Mouse (Mus musculus) hindbrain, embryonic 11.5 days (tissue): ENCODE measurements around the gene Slc35g3. TPM values are rescaled to one million over a fixed set of nuclear protein-coding genes. Genes with fewer than 3 reads are reported as not detected.

Experiments
- ATAC-seq: fragments of 200-750 bp; cut with Nextera tagmentation; 2 replicates; pipeline ENCODE4 v1.8.0; 2017; ENCODE audit warnings: mild to moderate bottlenecking, moderate TSS enrichment, moderate library complexity; ENCODE audit not compliant: low FRiP score
- DNase-seq: peaks from one replicate; pipeline ENCODE4 v3.0.0-alpha.2; 2015; ENCODE audit warnings: low spot score
- H3K27ac ChIP-seq: fragments of 300-500 bp; sonication (generic); 2 replicates; pipeline ENCODE4 v1.5.1; 2014; ENCODE audit warnings: mild to moderate bottlenecking, low read depth, low read length
- H3K27me3 ChIP-seq: fragments of 300-500 bp; sonication (generic); 2 replicates; pipeline ENCODE4 v1.6.1; 2014; ENCODE audit warnings: mild to moderate bottlenecking, low read length, moderate library complexity, mixed read lengths; ENCODE audit not compliant: control insufficient read depth, insufficient read depth
- H3K36me3 ChIP-seq: fragments of 300-500 bp; sonication (generic); 2 replicates; pipeline ENCODE4 v1.6.1; 2014; ENCODE audit warnings: mild to moderate bottlenecking, low read length, moderate library complexity, mixed read lengths; ENCODE audit not compliant: control insufficient read depth, insufficient read depth
- H3K4me1 ChIP-seq: fragments of 300-500 bp; sonication (generic); replicated peaks from 2 replicates; pipeline ENCODE4 v1.6.1; 2014; ENCODE audit warnings: low read length, mixed read lengths; ENCODE audit not compliant: control insufficient read depth, insufficient read depth
- H3K4me2 ChIP-seq: fragments of 300-500 bp; sonication (generic); replicated peaks from 2 replicates; pipeline ENCODE4 v1.6.1; 2014; ENCODE audit warnings: mild to moderate bottlenecking, low read depth, low read length
- H3K4me3 ChIP-seq: fragments of 300-500 bp; sonication (generic); 2 replicates; pipeline ENCODE4 v1.5.1; 2014; ENCODE audit warnings: low read depth, low read length
- H3K9ac ChIP-seq: fragments of 300-500 bp; sonication (generic); 2 replicates; pipeline ENCODE4 v1.6.1; 2014; ENCODE audit warnings: low read depth, low read length
- H3K9me3 ChIP-seq: fragments of 300-500 bp; sonication (generic); 2 replicates; pipeline ENCODE4 v1.6.1; 2016; ENCODE audit warnings: low read length; ENCODE audit not compliant: control insufficient read depth
- WGBS: fragments of 180-500 bp; shearing (Covaris S2); extraction: QIAGEN DNeasy Blood & Tissue Kit; methylation state at CpG from one replicate; pipeline ENCODE4 v1.1.7; 2014; 5-methylcytosine and 5-hydroxymethylcytosine counted together
- polyA plus RNA-seq: library from polyadenylated mRNA; unstranded; fragments of >200 nt; fragmentation: Nextera tagmentation; extraction: Ambion mirVana; gene quantifications from 2 replicates; pipeline ENCODE4 v1.2.1, GENCODE M21; 2014

Gene Slc35g3
- polyA plus RNA-seq, result 0.57 and 1.1 TPM in 2 replicates

- 70% methylated on average over 1 of the region's 1 CpGs for WGBS
- Histone ChIP-seq H3K27me3 (no peaks in the 10 kb centered on the region), H3K9me3 (no peaks in the 10 kb centered on the region), H3K4me3 (no peak within 1 kb of the TSS), H3K4me1 (peaks cover 9% of the 10 kb centered on the region), H3K27ac (no peak within 1 kb of the TSS), H3K4me2 (no peak within 1 kb of the TSS), H3K36me3 (no peaks in the 10 kb centered on the region), H3K9ac (0 out of 2 replicates have a peak within 1 kb of the TSS, but pooled peaks have one; percentile 15)
- DNase-seq, result no peak
- no peak for ATAC-seq
These were observed at the start of gene Slc35g3 for GRCm38 (mm10) chr11:69761868-69762267. TSS of gene Slc35g3 (minus strand) at chr11:69761968.

- Histone ChIP-seq H3K9ac (no peak overlapping the region), H3K9me3 (no peaks in the 10 kb centered on the region), H3K36me3 (no peaks in the 10 kb centered on the region), H3K4me3 (no peak overlapping the region), H3K27ac (no peak overlapping the region), H3K27me3 (peaks cover 11% of the 10 kb centered on the region), H3K4me1 (no peaks in the 10 kb centered on the region), H3K4me2 (no peak overlapping the region)
- no peak for ATAC-seq
- DNase-seq, result no peak
These were observed 48.5 kb upstream of the Slc35g3 start for GRCm38 (mm10) chr11:69810280-69810679.

- peaks cover 9% of the 10 kb centered on the region for H3K4me1 ChIP-seq
- no peaks in the 10 kb centered on the region for H3K36me3 ChIP-seq
- H3K9me3 ChIP-seq, result no peaks in the 10 kb centered on the region
- no peak overlapping the region for H3K4me3 ChIP-seq
- H3K27ac ChIP-seq, result no peak overlapping the region
- peaks cover 36% of the 10 kb centered on the region for H3K27me3 ChIP-seq
- H3K4me2 ChIP-seq, result no peak overlapping the region
- WGBS, result 81% methylated on average over 2 of the region's 2 CpGs
- ATAC-seq, result no peak
- DNase-seq, result no peak
- no peak overlapping the region for H3K9ac ChIP-seq
These were observed 45.9 kb upstream of the Slc35g3 start for GRCm38 (mm10) chr11:69807641-69808040.

GRCm38 (mm10) chr11:69806378-69806777, 44.6 kb upstream of the Slc35g3 start:
- Histone ChIP-seq H3K4me2 (no peak overlapping the region), H3K9me3 (no peaks in the 10 kb centered on the region), H3K27me3 (peaks cover 48% of the 10 kb centered on the region), H3K9ac (no peak overlapping the region), H3K4me1 (peaks cover 11% of the 10 kb centered on the region), H3K36me3 (no peaks in the 10 kb centered on the region), H3K4me3 (no peak overlapping the region), H3K27ac (no peak overlapping the region)
- 83% methylated on average over 4 of the region's 4 CpGs for WGBS
- DNase-seq (no peak), ATAC-seq (no peak)

- ATAC-seq, result no peak
These were observed 43.5 kb upstream of the Slc35g3 start, which contains the start of gene Tmem102 for GRCm38 (mm10) chr11:69804972-69805909. TSS of gene Tmem102 (minus strand) at chr11:69805624.

GRCm38 (mm10) chr11:69804652-69804940, 42.8 kb upstream of the Slc35g3 start:
- no peak for ATAC-seq
- Histone ChIP-seq H3K4me1 (peaks cover 13% of the 10 kb centered on the region), H3K27ac (no peak overlapping the region), H3K4me2 (no peak overlapping the region; the same call in 1 of the 2 replicates), H3K27me3 (peaks cover 53% of the 10 kb centered on the region), H3K4me3 (0 out of 2 replicates have a peak overlapping the region, but pooled peaks have one; percentile 11), H3K9me3 (no peaks in the 10 kb centered on the region), H3K9ac (no peak overlapping the region), H3K36me3 (no peaks in the 10 kb centered on the region)
- DNase-seq, result no peak
- whole genome bisulfite sequencing, result 5% methylated on average over 12 of the region's 12 CpGs

More at GRCm38 (mm10) chr11:69804972-69805909, 43.5 kb upstream of the Slc35g3 start, which contains the start of gene Tmem102:
- peaks cover 13% of the 10 kb centered on the region for H3K4me1 ChIP-seq
- no peak within 1 kb of the TSS for H3K9ac ChIP-seq
- no peaks in the 10 kb centered on the region for H3K36me3 ChIP-seq
- H3K4me2 ChIP-seq, result peak within 1 kb of the TSS; percentile 22
- 0 out of 2 replicates have a peak within 1 kb of the TSS, but pooled peaks have one; percentile 11 for H3K4me3 ChIP-seq
- H3K27ac ChIP-seq, result no peak within 1 kb of the TSS
- DNase-seq, result peak; percentile 22
- no peaks in the 10 kb centered on the region for H3K9me3 ChIP-seq
- 5% methylated on average over 29 of the region's 29 CpGs for WGBS
- peaks cover 51% of the 10 kb centered on the region for H3K27me3 ChIP-seq

- Histone ChIP-seq H3K9me3 (no peaks in the 10 kb centered on the region), H3K27ac (0 out of 2 replicates have a peak overlapping the region, but pooled peaks have one; percentile 47), H3K27me3 (peaks cover 53% of the 10 kb centered on the region), H3K9ac (peak overlapping the region; percentile 49; the same call in 1 of the 2 replicates), H3K4me2 (peak overlapping the region; percentile 73), H3K4me1 (peaks cover 17% of the 10 kb centered on the region), H3K36me3 (no peaks in the 10 kb centered on the region), H3K4me3 (peak overlapping the region; percentile 54)
- DNase-seq (peak; percentile 82), ATAC-seq (peak; percentile 31; the same call in 1 of the 2 replicates)
- WGBS, result 2% methylated on average over 58 of the region's 60 CpGs
These were observed 42.3 kb upstream of the Slc35g3 start for GRCm38 (mm10) chr11:69803786-69804651.

- 0 out of 2 replicates have a peak overlapping the region, but pooled peaks have one; percentile 47 for H3K27ac ChIP-seq
- peak overlapping the region; percentile 49; the same call in 1 of the 2 replicates for H3K9ac ChIP-seq
- H3K27me3 ChIP-seq, result peaks cover 53% of the 10 kb centered on the region
- peak overlapping the region; percentile 54 for H3K4me3 ChIP-seq
- peaks cover 17% of the 10 kb centered on the region for H3K4me1 ChIP-seq
- H3K4me2 ChIP-seq, result peak overlapping the region; percentile 73
- no peaks in the 10 kb centered on the region for H3K36me3 ChIP-seq
- H3K9me3 ChIP-seq, result no peaks in the 10 kb centered on the region
- ATAC-seq, result 0 out of 2 replicates have a peak, but pooled peaks have one; percentile 5
- WGBS, result 2% methylated on average over 12 of the region's 12 CpGs
- no peak for DNase-seq
These were observed 41.6 kb upstream of the Slc35g3 start for GRCm38 (mm10) chr11:69803328-69803727.
